Mouse (Mus musculus) adipose tissue, adult 10 weeks (tissue): Measurements from ENCODE around the gene Dnajc3. TPM values are rescaled to one million over a fixed set of nuclear protein-coding genes. Genes with fewer than 3 reads are reported as not detected.

Experiments
- polyA plus RNA-seq: library from polyadenylated mRNA; stranded (reverse); fragments of 350-450 nt; fragmentation: Illumina TruSeq; extraction: RNeasy Lipid Tissue Mini Kit (QIAGEN cat#74804); gene quantifications from one replicate; pipeline ENCODE4 v1.2.3, GENCODE M21; 2014; ENCODE audit warnings: low read depth, low replicate concordance

Gene Dnajc3
- polyA plus RNA-seq, result 101 TPM

DNA sequence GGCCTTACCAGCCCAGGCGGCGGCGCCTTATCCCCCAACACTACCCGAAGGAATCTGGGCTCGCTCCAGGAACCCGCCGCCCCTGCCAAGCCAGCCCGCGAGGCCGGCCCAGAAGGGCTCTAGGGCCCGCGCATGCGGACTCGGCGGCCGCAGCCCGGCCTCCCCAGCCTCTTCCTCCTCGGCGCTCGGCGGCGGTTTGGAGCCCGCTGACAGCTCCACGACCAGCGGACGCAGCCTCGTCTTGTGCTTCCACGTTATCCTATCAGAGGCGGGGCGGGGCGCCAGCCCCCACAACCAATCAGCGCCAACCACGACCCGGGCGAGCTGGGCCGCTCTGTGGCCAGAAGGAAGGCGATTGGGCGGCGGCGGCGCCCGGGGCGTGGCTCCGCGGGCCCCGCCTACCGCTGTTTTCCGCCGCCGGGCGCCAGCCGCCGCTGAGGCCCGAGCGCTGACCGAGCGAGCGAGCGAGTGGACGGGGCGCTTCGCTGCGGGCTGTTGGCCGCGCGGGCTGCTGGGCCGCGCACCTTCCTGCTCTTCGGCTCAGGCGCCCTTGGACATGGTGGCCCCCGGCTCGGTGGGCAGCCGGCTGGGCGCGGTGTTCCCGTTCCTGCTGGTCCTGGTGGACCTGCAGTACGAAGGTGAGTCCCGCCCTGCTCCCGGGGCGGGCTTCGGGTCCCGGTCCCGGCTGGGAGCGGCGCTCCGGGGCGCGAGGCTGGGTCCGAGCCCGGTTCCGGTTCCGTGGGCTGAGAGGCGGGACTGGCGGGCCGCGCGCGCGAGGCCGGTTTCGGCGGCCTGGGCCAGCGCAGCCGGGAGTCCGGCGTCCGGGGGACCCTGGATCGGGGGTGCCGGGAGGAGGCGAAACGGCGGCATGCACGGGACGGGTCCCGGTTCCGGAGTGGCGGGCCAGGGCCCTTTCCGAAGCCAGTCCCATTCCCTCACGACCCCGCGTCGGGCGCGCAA, at the start of gene Dnajc3:
Gene Dnajc3, plus strand, starts transcription at position 444 of the 960 bp plus-strand sequence.

DNA sequence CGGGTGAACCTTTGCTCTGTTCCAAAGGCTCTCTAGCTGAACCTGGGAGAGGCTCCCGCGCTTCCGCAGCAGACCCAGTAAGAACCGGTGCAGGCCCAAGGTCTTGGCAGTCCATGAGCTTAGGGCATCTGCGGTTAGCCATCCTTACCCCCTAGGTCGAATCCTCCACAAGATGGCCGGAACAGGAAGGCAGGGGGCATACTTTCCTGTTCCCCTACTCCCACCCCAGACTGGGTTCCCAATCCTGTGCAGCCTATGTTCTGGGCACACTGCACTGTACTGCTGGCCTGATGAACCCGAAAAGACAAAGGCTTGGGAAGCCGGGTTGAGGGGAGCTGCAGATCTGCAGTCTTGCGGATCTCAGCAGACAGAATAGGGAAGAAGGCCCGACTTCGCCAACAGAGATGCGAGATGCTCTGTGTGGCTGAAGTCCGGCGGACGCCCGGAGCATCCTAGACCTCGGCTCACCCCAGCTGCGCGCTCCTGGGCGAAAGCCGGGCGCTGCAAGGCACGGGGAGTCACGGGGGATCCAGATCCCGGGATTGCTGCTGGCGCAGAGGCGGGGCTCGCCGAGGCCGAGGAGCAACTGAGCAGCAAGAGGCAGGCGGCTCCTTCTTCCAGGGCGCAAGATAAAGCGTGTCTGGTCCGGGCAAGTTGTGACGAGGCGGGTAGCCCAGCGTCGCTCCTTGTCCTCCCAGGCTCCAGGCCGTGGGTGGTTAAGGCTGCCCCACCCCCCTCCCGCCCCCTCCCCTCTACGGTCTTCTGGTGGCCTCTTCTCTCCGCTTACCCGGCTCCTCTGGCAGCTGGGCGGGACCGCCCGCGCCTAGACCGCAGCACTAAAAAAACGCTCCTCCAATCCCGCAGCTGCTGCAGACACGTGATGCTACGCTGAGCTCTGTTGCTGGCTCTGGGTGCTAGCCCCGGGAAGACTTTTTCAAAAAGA, 12.8 kb upstream of the Dnajc3 start, which contains the start of gene Dzip1:
Gene Dzip1, minus strand, starts transcription at position 788 of the 943 bp plus-strand sequence.

Other genes with a start within 250 kb of the Dnajc3 start
- gene Abcc4, start 231.8 kb upstream of the Dnajc3 start, polyA plus RNA-seq, result 15.1 TPM
- 52.2 TPM for gene Cldn10, start 150.1 kb upstream of the Dnajc3 start, polyA plus RNA-seq
- gene Dzip1, start 12.5 kb upstream of the Dnajc3 start, polyA plus RNA-seq, result 9.3 TPM
- gene Uggt2, start 161.5 kb downstream of the Dnajc3 start, polyA plus RNA-seq, result 7.4 TPM
- gene Hs6st3, start 200.4 kb downstream of the Dnajc3 start, polyA plus RNA-seq, result not detected